Mouse (Mus musculus) ES-Bruce4 (cell line): ENCODE results near the gene Txlna. TPM values are rescaled to one million over a fixed set of nuclear protein-coding genes. Genes with fewer than 3 reads are reported as not detected.

Source experiments
- H3K27ac ChIP-seq: 2 replicates; pipeline ENCODE4 v1.5.1; 2012; ENCODE audit warnings: low read length, inconsistent platforms; ENCODE audit not compliant: insufficient read depth
- H3K27me3 ChIP-seq: 2 replicates; pipeline ENCODE4 v1.6.1; 2012; ENCODE audit warnings: mild to moderate bottlenecking, low read length, inconsistent platforms; ENCODE audit not compliant: control insufficient read depth, poor library complexity, insufficient read depth, severe bottlenecking
- H3K36me3 ChIP-seq: 2 replicates; pipeline ENCODE4 v1.6.1; 2012; ENCODE audit warnings: inconsistent platforms, mild to moderate bottlenecking, low read length, moderate library complexity; ENCODE audit not compliant: control insufficient read depth, poor library complexity, insufficient read depth, severe bottlenecking
- H3K4me1 ChIP-seq: one replicate; pipeline ENCODE4 v1.8.1; 2011; ENCODE audit warnings: low read length; ENCODE audit not compliant: control insufficient read depth, insufficient read depth
- H3K4me3 ChIP-seq: 2 replicates; pipeline ENCODE4 v1.5.1; 2011; ENCODE audit warnings: low read depth, mild to moderate bottlenecking, low read length
- H3K9ac ChIP-seq: 2 replicates; pipeline ENCODE4 v1.6.1; 2012; ENCODE audit warnings: low read depth, mild to moderate bottlenecking, inconsistent platforms; ENCODE audit not compliant: poor library complexity, severe bottlenecking
- H3K9me3 ChIP-seq: replicated peaks from 2 replicates; pipeline ENCODE4 v1.6.1; 2012; ENCODE audit warnings: mild to moderate bottlenecking, low read length, inconsistent platforms; ENCODE audit not compliant: control insufficient read depth, poor library complexity, insufficient read depth, severe bottlenecking
- CTCF ChIP-seq: IDR thresholded peaks from one replicate; pipeline ENCODE4 v1.8.1; 2011; ENCODE audit warnings: low read depth, low read length
- EP300 ChIP-seq: IDR thresholded peaks from 2 replicates; pipeline ENCODE4 v1.6.1; 2011; ENCODE audit warnings: low read depth, low read length; ENCODE audit not compliant: insufficient read depth
- POLR2A ChIP-seq: IDR thresholded peaks from one replicate; pipeline ENCODE4 v1.8.1; 2011; ENCODE audit warnings: low read length; ENCODE audit not compliant: insufficient read depth
- polyA plus RNA-seq: library from polyadenylated mRNA; stranded (reverse); fragments of >200 nt; gene quantifications from 2 replicates; pipeline ENCODE4 v1.2.4, GENCODE M21; 2011; ENCODE audit warnings: low read depth; ENCODE audit not compliant: missing spikeins, insufficient read depth, insufficient read length

Txlna gene
- polyA plus RNA-seq, 1 experiment, result 42.3 TPM

GRCm38 (mm10) chr4:129610472-129610871 is 30.4 kb downstream of the Txlna start:
- H3K4me3 ChIP-seq, result no peak overlapping the region
- no peak for TF ChIP-seq POLR2A
- no peak for TF ChIP-seq EP300
- no peak for TF ChIP-seq CTCF

GRCm38 (mm10) chr4:129610026-129610425 is 30.8 kb downstream of the Txlna start:
- H3K4me1 ChIP-seq, result peaks cover 9% of the 10 kb centered on the region
- no peaks in the 10 kb centered on the region for H3K27me3 ChIP-seq
- no peak overlapping the region for H3K4me3 ChIP-seq
- H3K36me3 ChIP-seq, result peaks cover 11% of the 10 kb centered on the region; the same call in 1 of the 2 replicates
- H3K9ac ChIP-seq, result no peak overlapping the region
- no peaks in the 10 kb centered on the region for H3K9me3 ChIP-seq
- peak overlapping the region; percentile 57 for H3K27ac ChIP-seq
- TF ChIP-seq CTCF (no peak), POLR2A (no peak), EP300 (peak; percentile 87)

More at GRCm38 (mm10) chr4:129610472-129610871, 30.4 kb downstream of the Txlna start:
- H3K36me3 ChIP-seq, result peaks cover 9% of the 10 kb centered on the region; the same call in 1 of the 2 replicates
- no peak overlapping the region for H3K9ac ChIP-seq
- no peaks in the 10 kb centered on the region for H3K9me3 ChIP-seq
- no peaks in the 10 kb centered on the region for H3K27me3 ChIP-seq
- H3K27ac ChIP-seq, result no peak overlapping the region
- H3K4me1 ChIP-seq, result peaks cover 9% of the 10 kb centered on the region

- TF ChIP-seq EP300 (no peak), POLR2A (no peak), CTCF (no peak)
- peaks cover 11% of the 10 kb centered on the region; the same call in 1 of the 2 replicates for H3K36me3 ChIP-seq
- H3K27ac ChIP-seq, result peak overlapping the region; percentile 31; the same call in 1 of the 2 replicates
- H3K9me3 ChIP-seq, result no peaks in the 10 kb centered on the region
- H3K9ac ChIP-seq, result 0 out of 2 replicates have a peak overlapping the region, but pooled peaks have one; percentile 4
- no peaks in the 10 kb centered on the region for H3K27me3 ChIP-seq
- peak overlapping the region; percentile 1; the same call in 1 of the 2 replicates for H3K4me3 ChIP-seq
- peaks cover 9% of the 10 kb centered on the region for H3K4me1 ChIP-seq
Observed at GRCm38 (mm10) chr4:129609139-129609631, 31.7 kb downstream of the Txlna start.

GRCm38 (mm10) chr4:129608426-129609025 is 32.3 kb downstream of the Txlna start:
- H3K4me1 ChIP-seq, result peaks cover 9% of the 10 kb centered on the region
- TF ChIP-seq EP300, result 0 out of 2 replicates have a peak, but pooled peaks have one; percentile 40
- TF ChIP-seq CTCF, result peak; percentile 98
- no peak for TF ChIP-seq POLR2A
- H3K9me3 ChIP-seq, result no peaks in the 10 kb centered on the region
- no peaks in the 10 kb centered on the region for H3K27me3 ChIP-seq
- no peak overlapping the region for H3K9ac ChIP-seq
- H3K4me3 ChIP-seq, result peak overlapping the region; percentile 1; the same call in 1 of the 2 replicates
- H3K36me3 ChIP-seq, result peaks cover 13% of the 10 kb centered on the region; the same call in 1 of the 2 replicates
- H3K27ac ChIP-seq, result peak overlapping the region; percentile 31

GRCm38 (mm10) chr4:129600233-129601158 is 40.4 kb downstream of the Txlna start, which contains the start of the genes Eif3i and Tmem234:
Gene Eif3i, minus strand, starts transcription at chr4:129600648.
Gene Tmem234, plus strand, starts transcription at chr4:129600668.
- TF ChIP-seq EP300 (no peak), CTCF (no peak), POLR2A (peak; percentile 66)
- Histone ChIP-seq H3K27me3 (no peaks in the 10 kb centered on the region), H3K36me3 (peaks cover 21% of the 10 kb centered on the region), H3K4me3 (peak within 1 kb of the TSS; percentile 98), H3K27ac (no peak within 1 kb of the TSS), H3K9me3 (no peaks in the 10 kb centered on the region), H3K4me1 (no peaks in the 10 kb centered on the region), H3K9ac (peak within 1 kb of the TSS; percentile 88)
